Comparison of ENCODE assay signal across 8 mouse cellular contexts in genomic region chr7:127651624-127652023, GRCm38 (mm10). TPM values are rescaled to one million over a fixed set of nuclear protein-coding genes. Genes with fewer than 3 reads are reported as not detected.
DNase-seq lines count a peak whose midpoint lies in the region; ATAC-seq and TF ChIP-seq lines count a peak whose summit lies in the region.
"Had no signal": no experiment of that assay in that cellular context is flagged by ENCODE, and none has a peak within 500 bp of the region (broad histone marks: within the 10 kb centered on the region; RNA-seq: fewer than 3 reads in every experiment).

No protein-coding gene starts in this region.

- no peak for DNase-seq in hindbrain, postnatal 0 days (ENCODE audit: low spot score)
- DNase-seq in midbrain, embryonic 14.5 days, result no peak
- no peak for DNase-seq in midbrain, embryonic 11.5 days (ENCODE audit: low spot score, missing footprints)
- DNase-seq in embryo, embryonic 10 days (ENCODE audit: low spot score), result no peak
- DNase-seq: cerebellum, adult 18-20 months had no signal

- H3K4me2 ChIP-seq in hindbrain, embryonic 15.5 days, result peak overlapping the region; percentile 34; the same call in 1 of the 2 replicates
- no peak overlapping the region for H3K4me2 ChIP-seq in hindbrain, postnatal 0 days (ENCODE audit: low read depth, low read length)
- peak overlapping the region; percentile 21; the same call in 1 of the 2 replicates for H3K4me2 ChIP-seq in midbrain, embryonic 14.5 days (ENCODE audit: low read length)
- no peak overlapping the region for H3K4me2 ChIP-seq in midbrain, embryonic 11.5 days
- peak overlapping the region; percentile 54 for H3K4me2 ChIP-seq in intestine, postnatal 0 days (replicated peaks; ENCODE audit: low read depth)
- H3K4me2 ChIP-seq in stomach, embryonic 15.5 days, result peak overlapping the region; percentile 44; the same call in 1 of the 2 replicates

- H3K4me3 ChIP-seq in hindbrain, embryonic 15.5 days, result no peak overlapping the region
- H3K4me3 ChIP-seq in hindbrain, postnatal 0 days (ENCODE audit: low read length), result no peak overlapping the region
- H3K4me3 ChIP-seq in midbrain, embryonic 14.5 days (replicated peaks; ENCODE audit: low read depth, low read length), result no peak overlapping the region
- H3K4me3 ChIP-seq in midbrain, embryonic 11.5 days (ENCODE audit: low read depth, low read length), result no peak overlapping the region
- H3K4me3 ChIP-seq in intestine, postnatal 0 days (ENCODE audit: low read depth, low read length), result no peak overlapping the region
- no peak overlapping the region for H3K4me3 ChIP-seq in stomach, embryonic 15.5 days (replicated peaks)

- H3K36me3 ChIP-seq in hindbrain, embryonic 15.5 days, result no peaks in the 10 kb centered on the region
- H3K36me3 ChIP-seq in hindbrain, postnatal 0 days (ENCODE audit: insufficient read depth, low read length), result no peaks in the 10 kb centered on the region
- H3K36me3 ChIP-seq in midbrain, embryonic 14.5 days (ENCODE audit: control insufficient read depth, insufficient read depth, low read length), result no peaks in the 10 kb centered on the region
- no peaks in the 10 kb centered on the region for H3K36me3 ChIP-seq in midbrain, embryonic 11.5 days (ENCODE audit: control insufficient read depth, insufficient read depth, low read length)
- H3K36me3 ChIP-seq in intestine, postnatal 0 days (ENCODE audit: control insufficient read depth, insufficient read depth), result no peaks in the 10 kb centered on the region
- no peaks in the 10 kb centered on the region for H3K36me3 ChIP-seq in stomach, embryonic 15.5 days

- H3K4me1 ChIP-seq in hindbrain, embryonic 15.5 days (replicated peaks), result peaks cover 3% of the 10 kb centered on the region; the same call in 1 of the 2 replicates
- H3K4me1 ChIP-seq in hindbrain, postnatal 0 days (ENCODE audit: insufficient read depth, low read length), result no peaks in the 10 kb centered on the region
- no peaks in the 10 kb centered on the region for H3K4me1 ChIP-seq in midbrain, embryonic 14.5 days (ENCODE audit: control insufficient read depth, insufficient read depth, low read length)
- no peaks in the 10 kb centered on the region for H3K4me1 ChIP-seq in midbrain, embryonic 11.5 days (ENCODE audit: control insufficient read depth, insufficient read depth, low read length)
- no peaks in the 10 kb centered on the region for H3K4me1 ChIP-seq in intestine, postnatal 0 days (replicated peaks; ENCODE audit: control insufficient read depth, insufficient read depth, low read length)
- peaks cover 3% of the 10 kb centered on the region; the same call in 1 of the 2 replicates for H3K4me1 ChIP-seq in stomach, embryonic 15.5 days

- no peaks in the 10 kb centered on the region for H3K27me3 ChIP-seq in hindbrain, embryonic 15.5 days
- H3K27me3 ChIP-seq in hindbrain, postnatal 0 days (ENCODE audit: insufficient read depth, low read length), result no peaks in the 10 kb centered on the region
- H3K27me3 ChIP-seq in midbrain, embryonic 14.5 days (ENCODE audit: control insufficient read depth, insufficient read depth, low read length), result no peaks in the 10 kb centered on the region
- no peaks in the 10 kb centered on the region for H3K27me3 ChIP-seq in midbrain, embryonic 11.5 days (ENCODE audit: control insufficient read depth, insufficient read depth, low read length)
- H3K27me3 ChIP-seq in intestine, postnatal 0 days (replicated peaks; ENCODE audit: control insufficient read depth, insufficient read depth, low read length), result no peaks in the 10 kb centered on the region
- no peaks in the 10 kb centered on the region for H3K27me3 ChIP-seq in stomach, embryonic 15.5 days (replicated peaks)

- H3K9ac ChIP-seq in hindbrain, embryonic 15.5 days, result no peak overlapping the region
- H3K9ac ChIP-seq in hindbrain, postnatal 0 days (replicated peaks; ENCODE audit: low read length), result no peak overlapping the region
- H3K9ac ChIP-seq in midbrain, embryonic 14.5 days (replicated peaks; ENCODE audit: low read length), result no peak overlapping the region
- H3K9ac ChIP-seq in midbrain, embryonic 11.5 days (ENCODE audit: low read length), result no peak overlapping the region
- H3K9ac ChIP-seq in intestine, postnatal 0 days (ENCODE audit: low read depth, low read length), result no peak overlapping the region
- no peak overlapping the region for H3K9ac ChIP-seq in stomach, embryonic 15.5 days

- TF ChIP-seq CTCF in hindbrain, postnatal 0 days (IDR thresholded peaks at IDR 0.05; ENCODE audit: low read depth), result no peak
- no peak for TF ChIP-seq CTCF in intestine, postnatal 0 days (IDR thresholded peaks at IDR 0.05; ENCODE audit: low read depth)

- no peak overlapping the region for H3K27ac ChIP-seq in hindbrain, embryonic 15.5 days (replicated peaks)
- no peak overlapping the region for H3K27ac ChIP-seq in hindbrain, postnatal 0 days
- no peak overlapping the region for H3K27ac ChIP-seq in midbrain, embryonic 14.5 days (replicated peaks; ENCODE audit: low read depth, low read length)
- no peak overlapping the region for H3K27ac ChIP-seq in midbrain, embryonic 11.5 days (ENCODE audit: low read depth, low read length)
- H3K27ac ChIP-seq in intestine, postnatal 0 days (ENCODE audit: low read depth, low read length), result no peak overlapping the region
- no peak overlapping the region for H3K27ac ChIP-seq in stomach, embryonic 15.5 days

- no peak for ATAC-seq in hindbrain, embryonic 15.5 days (ENCODE audit: low FRiP score, low read depth)
- ATAC-seq in hindbrain, postnatal 0 days, result no peak
- no peak for ATAC-seq in midbrain, embryonic 14.5 days (ENCODE audit: low FRiP score, low TSS enrichment)
- ATAC-seq in midbrain, embryonic 11.5 days (ENCODE audit: low FRiP score), result no peak
- ATAC-seq in intestine, postnatal 0 days, result no peak
- no peak for ATAC-seq in stomach, embryonic 15.5 days (ENCODE audit: insufficient read depth, low FRiP score, low read depth)

- 68% methylated on average over 3 of the region's 3 CpGs for WGBS in hindbrain, embryonic 15.5 days
- 89% methylated on average over 2 of the region's 3 CpGs for WGBS in hindbrain, postnatal 0 days
- WGBS in midbrain, embryonic 14.5 days, result 77% methylated on average over 2 of the region's 3 CpGs
- WGBS in midbrain, embryonic 11.5 days, result 75% methylated on average over 2 of the region's 3 CpGs
- 54% methylated on average over 2 of the region's 3 CpGs for WGBS in intestine, postnatal 0 days
- 83% methylated on average over 3 of the region's 3 CpGs for WGBS in stomach, embryonic 15.5 days

- no peaks in the 10 kb centered on the region for H3K9me3 ChIP-seq in hindbrain, embryonic 15.5 days
- no peaks in the 10 kb centered on the region for H3K9me3 ChIP-seq in hindbrain, postnatal 0 days (ENCODE audit: low read length)
- no peaks in the 10 kb centered on the region for H3K9me3 ChIP-seq in midbrain, embryonic 14.5 days (ENCODE audit: control insufficient read depth, low read length)
- H3K9me3 ChIP-seq in midbrain, embryonic 11.5 days (ENCODE audit: control insufficient read depth, low read length), result no peaks in the 10 kb centered on the region
- H3K9me3 ChIP-seq in intestine, postnatal 0 days (ENCODE audit: control insufficient read depth), result no peaks in the 10 kb centered on the region
- H3K9me3 ChIP-seq in stomach, embryonic 15.5 days, result no peaks in the 10 kb centered on the region

RNA-seq across cellular contexts. Expression of gene Zfp629, which starts 36.0 kb away (rescaled TPM):
- polyA plus RNA-seq in hindbrain, embryonic 15.5 days (2015; fragmentation: Nextera tagmentation; extraction: Ambion mirVana), result 18.7 and 19.1 TPM in 2 replicates
- total RNA-seq in hindbrain, postnatal 0 days (2014; rRNA removed), result 36.2 and 40.0 TPM in 2 replicates
- polyA plus RNA-seq in hindbrain, postnatal 0 days (2015; fragmentation: Nextera tagmentation; extraction: Ambion mirVana), result 12.1 and 12.3 TPM in 2 replicates
- 22.4 and 31.6 TPM in 2 replicates for polyA plus RNA-seq in midbrain, embryonic 14.5 days (2014; fragmentation: Nextera tagmentation; extraction: Ambion mirVana)
- 32.1 and 34.4 TPM in 2 replicates for polyA plus RNA-seq in midbrain, embryonic 11.5 days (2014; fragmentation: Nextera tagmentation; extraction: Ambion mirVana)
- 3.0 and 3.8 TPM in 2 replicates for polyA plus RNA-seq in intestine, postnatal 0 days (2015; fragmentation: Nextera tagmentation; extraction: Ambion mirVana)
- polyA plus RNA-seq in stomach, embryonic 15.5 days (2015; fragmentation: Nextera tagmentation; extraction: Ambion mirVana), result 9.4 and 10.3 TPM in 2 replicates

RNA-seq across cellular contexts. Expression of gene Bcl7c, which starts 57.1 kb away (rescaled TPM):
- 53.2 and 55.1 TPM in 2 replicates for polyA plus RNA-seq in hindbrain, embryonic 15.5 days (2015; fragmentation: Nextera tagmentation; extraction: Ambion mirVana)
- 86.8 and 105 TPM in 2 replicates for total RNA-seq in hindbrain, postnatal 0 days (2014; rRNA removed)
- polyA plus RNA-seq in hindbrain, postnatal 0 days (2015; fragmentation: Nextera tagmentation; extraction: Ambion mirVana), result 48.8 and 50.9 TPM in 2 replicates
- 47.2 and 54.0 TPM in 2 replicates for polyA plus RNA-seq in midbrain, embryonic 14.5 days (2014; fragmentation: Nextera tagmentation; extraction: Ambion mirVana)
- polyA plus RNA-seq in midbrain, embryonic 11.5 days (2014; fragmentation: Nextera tagmentation; extraction: Ambion mirVana), result 44.3 and 52.2 TPM in 2 replicates
- polyA plus RNA-seq in intestine, postnatal 0 days (2015; fragmentation: Nextera tagmentation; extraction: Ambion mirVana), result 26.6 and 27.7 TPM in 2 replicates
- 59.3 and 63.4 TPM in 2 replicates for polyA plus RNA-seq in stomach, embryonic 15.5 days (2015; fragmentation: Nextera tagmentation; extraction: Ambion mirVana)

Comparison
In these comparisons a context has a peak if more than half of its experiments do, and no peak if none do; other contexts are left out.
1. H3K4me2 ChIP-seq: peak in hindbrain, embryonic 15.5 days (single experiment), midbrain, embryonic 14.5 days (single experiment), intestine, postnatal 0 days (single experiment) and stomach, embryonic 15.5 days (single experiment); none in hindbrain, postnatal 0 days (single experiment) and midbrain, embryonic 11.5 days (single experiment).